Mouse (Mus musculus) spleen, adult 2 months (tissue): Measurements from ENCODE around the gene Gm21983. TPM values are rescaled to one million over a fixed set of nuclear protein-coding genes. Genes with fewer than 3 reads are reported as not detected.

ENCODE experiments used
- DNase-seq, 2 experiments: peaks; one replicate each; pipeline versions ENCODE4 v3.0.0 to v3.0.0-alpha.2; 2012 to 2021; ENCODE audit warnings: low spot score in 2 of 2, low read depth in 1 of 2
- H3K27ac ChIP-seq: fragments of 200-500 bp; 2 replicates; pipeline ENCODE4 v1.5.1; 2012; ENCODE audit warnings: low read length, inconsistent platforms; ENCODE audit not compliant: insufficient read depth
- H3K27me3 ChIP-seq: fragments of 200-500 bp; 2 replicates; pipeline ENCODE4 v1.6.1; 2012; ENCODE audit warnings: mild to moderate bottlenecking, moderate library complexity, low read length, inconsistent platforms; ENCODE audit not compliant: control insufficient read depth, insufficient read depth
- H3K36me3 ChIP-seq: fragments of 200-500 bp; 2 replicates; pipeline ENCODE4 v1.6.1; 2012; ENCODE audit warnings: mild to moderate bottlenecking, low read length, inconsistent platforms; ENCODE audit not compliant: control insufficient read depth, insufficient read depth
- H3K4me1 ChIP-seq: fragments of 200-500 bp; 2 replicates; pipeline ENCODE4 v1.6.1; 2011; ENCODE audit warnings: inconsistent platforms; ENCODE audit not compliant: control insufficient read depth, insufficient read depth, insufficient read length
- H3K4me3 ChIP-seq: fragments of 200-500 bp; 2 replicates; pipeline ENCODE4 v1.5.1; 2011; ENCODE audit warnings: mild to moderate bottlenecking, inconsistent platforms; ENCODE audit not compliant: insufficient read depth, insufficient read length; ENCODE audit errors: extremely low read depth
- CTCF ChIP-seq: fragments of 200-500 bp; IDR thresholded peaks from 2 replicates; pipeline ENCODE4 v1.5.1; 2011; ENCODE audit warnings: mild to moderate bottlenecking, inconsistent platforms; ENCODE audit not compliant: insufficient read depth, insufficient read length, insufficient replicate concordance; ENCODE audit errors: extremely low read depth
- POLR2A ChIP-seq: fragments of 200-500 bp; IDR thresholded peaks from 2 replicates; pipeline ENCODE4 v1.6.1; 2011; ENCODE audit warnings: low read depth, low read length, inconsistent platforms
- WGBS: fragments of 180-500 bp; shearing (Covaris S2); methylation state at CpG from one replicate; pipeline ENCODE4 v1.1.7; 2018; 5-methylcytosine and 5-hydroxymethylcytosine counted together
- polyA plus RNA-seq: library from polyadenylated mRNA; depleted of rRNA; stranded (reverse); fragments of >200 nt; gene quantifications from 2 replicates; pipeline ENCODE4 v1.2.3, GENCODE M21; 2012

Gene Gm21983
- polyA plus RNA-seq, 1 experiment, result not detected

GRCm38 (mm10) chr7:27162780-27163449 is 18.0 kb downstream of the Gm21983 start:
- no peaks in the 10 kb centered on the region for H3K27me3 ChIP-seq
- H3K36me3 ChIP-seq, result peaks cover 21% of the 10 kb centered on the region
- no peak overlapping the region for H3K27ac ChIP-seq
- peaks cover 29% of the 10 kb centered on the region for H3K4me1 ChIP-seq
- 88% methylated on average over 5 of the region's 5 CpGs for WGBS
- no peak for DNase-seq
- H3K4me3 ChIP-seq, result no peak overlapping the region
- TF ChIP-seq POLR2A (no peak), CTCF (no peak)

- no peaks in the 10 kb centered on the region for H3K27me3 ChIP-seq
- DNase-seq, result no peak
- H3K4me1 ChIP-seq, result peaks cover 24% of the 10 kb centered on the region
- whole genome bisulfite sequencing, result 88% methylated on average over 4 of the region's 4 CpGs
- TF ChIP-seq POLR2A (no peak), CTCF (no peak)
- no peak overlapping the region for H3K4me3 ChIP-seq
- no peak overlapping the region for H3K27ac ChIP-seq
- peaks cover 23% of the 10 kb centered on the region for H3K36me3 ChIP-seq
These were observed 19.1 kb downstream of the Gm21983 start for GRCm38 (mm10) chr7:27161744-27162143.

GRCm38 (mm10) chr7:27160921-27161320 is 20.0 kb downstream of the Gm21983 start:
- peaks cover 23% of the 10 kb centered on the region for H3K36me3 ChIP-seq
- H3K4me1 ChIP-seq, result peaks cover 24% of the 10 kb centered on the region
- TF ChIP-seq CTCF (no peak), POLR2A (no peak)
- H3K27me3 ChIP-seq, result no peaks in the 10 kb centered on the region
- DNase-seq, result no peak
- no peak overlapping the region for H3K4me3 ChIP-seq
- WGBS, result 53% methylated on average over 3 of the region's 3 CpGs
- H3K27ac ChIP-seq, result no peak overlapping the region

GRCm38 (mm10) chr7:27159882-27160281 is 21.0 kb downstream of the Gm21983 start:
- Histone ChIP-seq H3K4me1 (peaks cover 17% of the 10 kb centered on the region), H3K27ac (0 out of 2 replicates have a peak overlapping the region, but pooled peaks have one; percentile 27), H3K36me3 (peaks cover 22% of the 10 kb centered on the region), H3K4me3 (no peak overlapping the region), H3K27me3 (no peaks in the 10 kb centered on the region)
- 15% methylated on average over 8 of the region's 8 CpGs for WGBS
- DNase-seq, result peak; percentile 68 to 83
- TF ChIP-seq POLR2A, result no peak
- peak; percentile 98 for TF ChIP-seq CTCF

GRCm38 (mm10) chr7:27159256-27159655 is 21.6 kb downstream of the Gm21983 start:
- peaks cover 11% of the 10 kb centered on the region; the same call in 1 of the 2 replicates for H3K4me1 ChIP-seq
- WGBS, result 96% methylated on average over 6 of the region's 6 CpGs
- peaks cover 18% of the 10 kb centered on the region for H3K36me3 ChIP-seq
- no peaks in the 10 kb centered on the region for H3K27me3 ChIP-seq
- DNase-seq, result no peak
- no peak overlapping the region for H3K4me3 ChIP-seq
- TF ChIP-seq POLR2A (no peak), CTCF (no peak)
- H3K27ac ChIP-seq, result no peak overlapping the region

GRCm38 (mm10) chr7:27158171-27158570 is 22.7 kb downstream of the Gm21983 start:
- Histone ChIP-seq H3K4me1 (peaks cover 5% of the 10 kb centered on the region; the same call in 1 of the 2 replicates), H3K4me3 (no peak overlapping the region), H3K27ac (no peak overlapping the region), H3K27me3 (no peaks in the 10 kb centered on the region), H3K36me3 (peaks cover 18% of the 10 kb centered on the region)
- WGBS, result 94% methylated on average over 9 of the region's 9 CpGs
- TF ChIP-seq CTCF, result no peak
- no peak for TF ChIP-seq POLR2A
- DNase-seq, result no peak

GRCm38 (mm10) chr7:27156005-27156404 is 24.9 kb downstream of the Gm21983 start:
- peaks cover 16% of the 10 kb centered on the region for H3K36me3 ChIP-seq
- TF ChIP-seq CTCF, result no peak
- TF ChIP-seq POLR2A, result no peak
- peaks cover 5% of the 10 kb centered on the region; the same call in 1 of the 2 replicates for H3K4me1 ChIP-seq
- WGBS, result 89% methylated on average over 13 of the region's 13 CpGs
- DNase-seq, result no peak
- H3K27me3 ChIP-seq, result no peaks in the 10 kb centered on the region
- H3K4me3 ChIP-seq, result no peak overlapping the region
- no peak overlapping the region for H3K27ac ChIP-seq
